Mouse (Mus musculus) c-Kit-positive CD71-positive TER-119-positive erythroid progenitor cells, embryonic 14.5 days (primary cell): Measurements from ENCODE around the gene 4931428F04Rik.
"Not testable (repeated sequence)": the region's sequence is repeated elsewhere in the genome, so short reads cannot be mapped to it uniquely, and the experiment has no call there.

ENCODE experiments used
- DNase-seq: peaks from one replicate; pipeline ENCODE4 v3.0.0-alpha.2; 2013; ENCODE audit warnings: low spot score

4931428F04Rik gene

DNA sequence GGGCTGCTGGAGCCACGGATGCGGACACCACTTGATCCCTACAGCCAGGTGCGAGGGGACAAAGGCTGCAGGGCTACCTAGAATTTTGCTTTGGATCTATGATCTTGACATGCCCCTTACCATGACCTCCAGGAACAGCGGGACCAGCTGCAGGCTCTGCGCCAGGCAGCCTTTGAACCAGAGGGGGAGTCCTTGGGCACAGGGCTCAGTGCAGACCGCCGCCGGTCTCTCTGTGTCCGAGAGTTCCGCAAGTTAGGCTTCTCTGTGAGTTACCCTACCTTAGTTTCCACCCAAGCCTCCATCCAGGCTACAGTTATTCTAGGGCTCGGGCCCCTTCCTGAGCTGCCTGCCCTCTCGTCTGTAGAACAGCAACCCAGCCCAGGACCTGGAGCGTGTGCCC lies 18.0 kb upstream of the 4931428F04Rik start:
- no peak for DNase-seq

DNA sequence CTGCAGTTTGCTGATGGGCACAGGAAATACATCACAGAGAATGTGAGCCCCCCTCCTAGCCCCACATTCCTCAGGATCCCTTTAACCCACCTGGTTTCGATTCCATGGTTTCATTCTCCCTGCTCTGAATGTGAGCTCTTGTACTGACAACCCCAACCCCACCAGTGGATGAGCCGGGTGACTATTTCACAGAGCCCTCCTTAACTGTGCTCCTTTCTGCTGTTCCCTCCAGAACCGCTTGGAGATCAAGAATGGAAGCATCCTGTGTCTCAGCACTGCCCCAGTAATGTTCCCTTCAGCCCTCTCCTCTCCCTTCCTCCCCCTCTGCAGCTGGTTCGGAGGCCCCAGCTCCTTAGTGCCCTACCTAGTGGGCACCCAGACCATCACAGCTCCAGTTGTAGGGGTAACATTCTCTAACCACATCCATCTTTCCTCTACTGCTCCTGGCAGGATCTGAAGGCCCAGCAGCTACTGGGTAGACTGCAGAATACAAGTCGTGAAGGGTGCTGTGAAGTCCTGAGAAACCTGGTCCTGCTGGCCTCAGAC lies 16.6 kb upstream of the 4931428F04Rik start:
- no peak for DNase-seq

DNA sequence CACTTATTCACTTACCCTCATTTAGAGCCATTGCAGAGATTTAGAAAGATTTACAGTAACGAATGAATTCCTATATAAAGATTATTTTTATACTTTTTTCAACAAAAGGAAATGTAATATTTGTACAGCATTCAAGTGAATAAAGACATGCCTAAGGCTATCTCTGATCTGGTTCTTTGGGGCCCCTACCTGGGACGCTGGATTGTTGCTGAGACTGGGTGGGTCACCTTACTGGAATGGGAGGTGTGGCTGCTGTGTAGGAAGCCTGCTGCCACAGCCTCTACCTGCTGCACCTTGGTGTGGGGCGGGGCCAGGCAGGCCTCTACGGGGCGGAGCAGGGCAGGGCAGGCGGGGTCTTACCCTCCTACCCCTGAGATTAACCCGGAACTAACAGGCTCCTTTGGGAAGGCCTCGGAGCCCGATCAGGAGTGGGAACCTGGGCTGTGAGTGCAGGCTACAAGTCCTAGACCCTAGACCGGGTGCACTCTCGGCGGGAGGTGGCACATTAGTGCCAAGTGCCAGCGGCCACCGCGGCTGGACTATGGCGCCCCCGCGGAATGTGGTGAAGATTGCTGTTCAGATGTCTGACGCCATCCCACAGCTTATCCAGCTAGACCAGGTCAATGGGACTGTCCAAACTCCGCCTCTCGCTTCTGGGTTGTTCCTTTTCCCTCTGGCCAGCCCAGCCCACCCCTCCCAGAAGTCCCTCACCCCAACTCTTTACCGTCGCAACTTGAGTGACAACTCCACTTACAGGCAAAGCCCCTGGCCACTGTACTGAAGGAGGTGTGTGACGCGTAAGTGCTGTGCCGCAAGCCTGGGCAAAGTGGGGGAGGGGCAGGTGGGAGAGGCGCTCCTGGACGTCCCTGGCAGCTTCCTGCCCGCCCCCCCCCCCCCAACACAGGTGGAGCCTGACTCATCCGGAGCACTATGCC lies 15.8 kb upstream of the 4931428F04Rik start, which contains the start of gene Elmo3:
Gene Elmo3, plus strand, starts transcription at position 391 of the 935 bp plus-strand sequence.
- no peak for DNase-seq

DNA sequence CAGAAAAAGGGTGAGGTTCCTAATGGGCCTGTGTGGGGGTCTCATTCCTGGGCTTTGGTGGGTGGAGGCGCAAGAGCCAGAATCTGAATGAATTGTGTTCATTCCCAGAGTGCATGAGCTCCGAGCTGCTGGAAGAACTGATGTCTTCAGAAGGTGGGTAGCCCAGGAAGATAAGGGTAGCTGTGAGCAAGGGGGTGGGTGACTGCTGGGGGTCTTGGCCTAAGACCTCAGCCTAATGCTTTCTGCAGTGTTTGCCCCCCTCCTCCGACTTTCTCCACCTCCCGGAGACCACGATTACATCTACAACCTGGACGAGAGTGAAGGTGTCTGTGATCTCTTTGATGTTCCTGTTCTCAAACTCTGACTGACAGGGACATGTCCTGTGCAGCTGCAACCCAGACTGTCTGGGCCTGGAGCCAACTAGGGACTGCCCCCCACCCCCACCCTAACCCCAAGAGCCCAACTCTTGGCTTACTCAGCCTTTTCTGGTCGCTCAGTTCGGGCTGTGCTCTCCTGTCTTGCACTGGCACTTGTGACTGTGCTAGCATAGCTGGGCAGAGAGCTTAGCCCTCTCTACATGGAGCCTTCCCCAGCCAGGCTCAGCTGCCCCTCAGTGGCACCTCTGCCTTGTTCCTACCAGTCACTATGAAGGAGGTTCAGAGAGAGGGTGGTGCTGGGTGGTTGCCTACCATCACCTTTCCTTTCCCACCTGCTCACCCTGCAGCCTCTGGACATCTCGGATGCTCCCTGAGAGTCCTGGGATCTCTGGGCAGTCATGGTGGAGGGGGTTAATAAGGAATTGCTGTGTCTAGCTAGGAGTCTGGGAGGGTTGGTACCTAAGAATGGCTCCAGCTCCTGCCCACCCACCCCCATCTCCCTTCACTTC lies 14.9 kb upstream of the 4931428F04Rik start:
- DNase-seq: no peak

DNA sequence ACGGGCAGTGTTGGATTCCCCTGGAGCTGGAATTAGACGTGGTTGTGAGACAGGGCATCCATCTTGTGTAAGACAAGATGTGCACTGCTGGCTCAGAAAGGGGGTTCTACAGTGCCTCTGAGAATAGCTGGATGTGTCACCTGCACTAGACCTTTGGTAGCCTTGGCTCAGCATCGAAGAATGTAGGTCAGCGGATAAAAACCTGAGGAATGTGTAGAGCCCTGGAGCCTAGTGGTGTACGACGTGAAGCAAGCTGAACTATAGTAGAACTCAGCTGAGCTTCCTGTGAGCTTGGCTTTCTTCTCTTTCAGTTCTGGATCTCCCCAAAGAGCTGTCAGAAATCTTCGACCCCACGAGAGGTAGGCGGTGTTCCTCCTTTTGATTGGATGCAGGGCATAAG lies 14.2 kb upstream of the 4931428F04Rik start:
- DNase-seq: no peak

DNA sequence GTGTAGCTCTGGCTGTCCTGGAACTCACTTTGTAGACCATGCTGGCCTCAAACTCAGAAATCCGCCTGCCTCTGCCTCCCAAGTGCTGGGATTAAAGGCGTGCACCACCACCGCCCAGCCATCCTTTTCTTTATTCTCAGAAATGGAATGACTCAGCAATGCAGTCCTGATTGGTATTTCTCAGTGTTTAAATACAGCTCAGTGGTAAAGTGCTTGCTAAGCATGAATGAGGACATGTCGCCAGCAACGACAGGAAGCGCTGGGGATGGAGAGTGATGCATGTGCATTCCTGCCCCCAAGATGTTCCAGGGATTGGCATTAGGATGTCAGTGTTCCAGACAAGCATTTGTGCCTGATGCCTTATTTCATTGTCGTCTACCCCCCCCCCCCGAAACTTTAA lies 13.7 kb upstream of the 4931428F04Rik start:
- no peak for DNase-seq

DNA sequence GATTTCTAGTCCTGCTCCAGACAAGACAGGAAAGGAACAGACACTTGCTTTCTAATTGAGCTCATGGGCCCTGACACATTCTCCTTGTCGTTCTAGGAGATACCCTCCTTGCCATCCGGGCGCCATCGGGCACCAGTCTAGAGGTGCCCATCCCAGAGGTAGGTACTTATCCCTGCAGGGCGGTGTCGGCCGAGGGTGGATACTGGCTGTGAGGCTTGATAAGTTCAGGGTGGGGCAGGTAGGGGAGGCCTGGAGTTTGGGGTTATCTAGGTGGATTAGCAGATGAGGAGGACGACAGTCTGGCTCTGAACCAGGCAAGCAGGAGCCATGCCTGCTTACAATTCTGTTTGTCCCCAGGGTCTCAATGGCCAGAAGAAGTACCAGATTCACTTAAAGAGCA lies 10.3 kb upstream of the 4931428F04Rik start:
- peak; percentile 90 for DNase-seq

DNA sequence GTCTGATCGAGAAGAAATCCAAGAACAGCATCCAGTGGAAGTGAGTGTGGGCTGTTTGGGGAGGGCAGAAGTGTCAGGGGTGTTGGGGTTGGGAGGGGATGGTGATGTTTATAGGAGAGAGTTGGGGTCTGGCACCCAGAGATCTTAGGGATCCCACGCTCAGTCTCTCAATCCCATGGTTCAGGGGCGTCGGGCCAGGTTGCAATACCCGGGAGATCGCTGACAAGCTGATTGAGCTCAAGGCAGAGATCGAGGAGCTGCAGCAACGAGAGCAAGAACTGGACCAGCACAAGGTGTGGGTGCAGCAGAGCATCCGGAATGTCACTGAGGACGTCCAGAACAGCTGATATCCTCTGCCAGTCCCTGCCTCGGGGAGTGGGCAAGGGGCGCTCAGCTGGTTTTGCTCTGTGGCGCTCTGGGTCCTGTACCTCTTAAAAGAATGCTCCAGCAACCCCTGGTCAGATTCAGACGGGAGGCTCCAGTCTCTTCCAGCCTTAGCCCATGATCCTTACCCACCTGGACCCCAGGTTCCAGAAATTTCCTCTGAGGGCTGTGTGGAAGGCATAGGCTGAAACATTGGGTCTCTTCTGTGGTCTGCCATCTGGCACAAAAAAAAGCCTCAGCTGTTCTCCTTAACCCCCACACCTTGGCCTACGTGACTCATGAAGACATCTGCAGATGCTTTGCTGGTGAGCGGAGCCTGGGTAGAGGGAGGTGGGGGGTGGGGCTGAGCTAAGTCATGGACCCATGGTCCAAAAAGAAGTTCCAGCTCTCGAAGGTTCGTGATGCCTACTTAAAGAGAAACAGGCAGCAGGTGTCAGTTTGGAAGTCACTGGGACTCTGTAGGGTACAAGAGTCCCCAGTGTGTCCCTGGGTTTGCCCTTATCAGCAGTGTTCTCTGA lies 8.9 kb upstream of the 4931428F04Rik start:
- DNase-seq: no peak

DNA sequence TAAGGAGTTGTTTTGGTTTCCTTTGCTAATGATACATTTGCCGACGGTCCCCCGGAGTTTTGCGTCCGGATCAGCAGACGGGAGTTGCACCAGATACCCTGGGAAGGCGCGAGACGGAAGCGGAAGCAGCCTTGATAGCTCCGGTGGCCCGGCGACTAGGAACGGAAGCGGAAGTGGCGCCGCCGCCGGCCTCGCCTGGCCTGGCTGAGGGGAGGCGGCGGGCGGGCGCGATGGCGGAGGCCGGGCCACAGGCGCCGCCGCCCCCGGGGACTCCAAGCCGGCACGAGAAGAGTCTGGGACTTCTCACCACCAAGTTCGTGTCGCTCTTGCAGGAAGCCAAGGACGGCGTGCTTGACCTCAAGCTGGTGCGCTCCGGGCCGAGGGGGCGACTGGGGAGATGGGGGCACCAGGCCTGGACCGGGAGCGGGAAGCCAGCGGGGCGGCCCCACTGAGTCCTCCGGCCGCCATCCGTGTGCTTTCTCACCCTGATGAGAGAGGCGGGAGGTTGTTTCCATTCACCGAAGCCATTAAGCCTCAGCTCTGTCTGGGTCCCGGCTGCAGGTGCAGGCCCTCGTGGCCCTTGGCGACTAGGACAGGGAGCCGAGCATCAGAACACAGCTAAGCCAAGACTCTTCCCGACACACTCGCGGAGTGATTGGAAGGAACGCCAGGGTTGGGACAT lies 8.0 kb upstream of the 4931428F04Rik start, which contains the start of gene E2f4:
Gene E2f4, plus strand, starts transcription at position 153 of the 682 bp plus-strand sequence.
- DNase-seq: peak; percentile 89

DNA sequence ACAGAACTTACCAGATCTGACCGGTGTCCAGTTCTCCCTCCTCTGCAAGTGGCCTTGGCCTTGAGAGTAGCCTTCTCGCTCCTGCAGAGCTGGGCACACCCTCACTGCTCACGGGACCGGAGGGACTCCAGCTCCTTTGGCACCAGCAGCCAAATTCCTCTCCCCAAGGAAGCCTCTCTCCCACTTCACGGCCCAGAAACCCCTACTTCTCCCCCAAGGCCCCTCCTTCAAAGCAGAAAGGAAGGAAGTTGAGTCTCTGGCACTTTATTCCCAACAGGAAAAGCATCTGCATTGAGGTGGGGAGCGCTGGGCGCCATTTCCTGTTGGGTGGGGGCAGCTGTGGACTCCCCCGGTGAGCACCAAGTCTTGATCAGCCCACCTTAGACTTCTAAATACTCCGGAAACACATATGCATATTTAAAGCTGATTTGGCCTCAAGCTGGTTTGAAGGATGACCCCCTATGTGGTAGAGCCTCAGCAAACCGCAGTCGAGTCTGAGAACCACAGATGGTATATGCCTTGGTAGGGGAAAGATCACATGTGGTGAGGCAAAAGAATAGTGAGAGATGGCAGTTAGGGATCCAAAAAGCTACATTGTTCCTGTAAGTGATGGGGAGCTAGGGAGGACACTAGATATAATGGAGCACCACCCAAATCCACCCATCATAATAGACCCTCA lies 6.4 kb upstream of the 4931428F04Rik start, which contains the start of gene Exoc3l:
Gene Exoc3l, minus strand, starts transcription at position 207 of the 679 bp plus-strand sequence.
- DNase-seq: no peak

DNA sequence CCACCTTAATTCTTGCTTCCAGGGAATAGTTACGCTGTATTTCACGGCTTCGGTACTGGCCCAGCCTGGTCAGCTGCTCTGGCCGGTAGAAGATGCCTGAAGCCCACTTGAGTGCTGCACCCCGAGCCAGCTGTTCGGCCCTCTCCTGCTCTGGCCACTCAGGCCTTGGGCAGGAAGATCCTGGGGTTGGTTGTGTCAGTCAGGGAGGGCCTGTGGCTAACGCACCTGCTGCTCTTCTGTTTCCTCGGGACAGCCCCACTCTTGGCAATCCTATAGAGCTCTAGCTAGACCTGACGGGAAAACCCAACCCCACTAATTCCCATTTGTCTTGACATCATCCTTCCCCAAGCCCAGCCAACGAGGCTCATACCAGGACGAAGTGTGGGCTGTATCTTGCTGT lies 5.6 kb upstream of the 4931428F04Rik start:
- DNase-seq: no peak

DNA sequence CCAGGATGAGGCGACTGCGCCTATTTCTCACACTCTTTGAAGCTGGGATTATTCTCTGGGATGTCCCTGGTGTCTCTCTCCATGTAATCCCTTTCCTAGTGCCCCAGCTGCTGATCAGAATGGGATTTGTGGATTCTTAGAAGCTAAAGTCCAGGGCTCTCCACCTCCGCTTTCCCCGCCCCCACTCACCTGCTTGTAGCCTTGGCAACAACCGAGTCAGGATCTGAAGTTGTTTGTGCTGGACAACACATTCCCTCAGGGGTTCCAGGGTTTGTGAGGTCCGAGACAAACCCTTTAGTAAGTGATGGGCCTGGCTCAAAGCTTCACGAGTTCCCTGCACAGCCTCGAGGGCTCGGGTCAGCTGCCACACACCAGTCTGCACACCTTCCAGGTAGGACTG lies 5.1 kb upstream of the 4931428F04Rik start:
- no peak for DNase-seq

DNA sequence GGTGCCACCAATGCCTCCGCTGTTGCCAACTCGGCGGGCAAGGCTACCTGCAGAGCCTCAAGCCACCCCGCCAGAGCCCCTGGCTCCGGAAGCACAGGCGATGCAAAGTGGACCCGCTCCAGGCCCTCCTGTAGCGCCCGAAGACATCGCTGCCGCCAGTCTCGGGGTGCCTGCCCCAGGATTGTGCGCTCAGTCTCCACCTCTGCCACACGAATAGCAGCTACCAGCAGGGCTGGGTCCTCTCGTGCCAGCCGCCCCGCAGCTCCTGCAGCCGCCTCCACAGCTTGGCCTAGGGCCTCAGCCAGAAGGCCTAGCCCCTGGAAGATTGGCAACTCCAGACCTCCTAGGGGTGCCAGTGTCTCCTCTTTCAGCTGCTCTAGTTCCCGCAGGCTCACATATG lies 3.7 kb upstream of the 4931428F04Rik start:
- DNase-seq: no peak

DNA sequence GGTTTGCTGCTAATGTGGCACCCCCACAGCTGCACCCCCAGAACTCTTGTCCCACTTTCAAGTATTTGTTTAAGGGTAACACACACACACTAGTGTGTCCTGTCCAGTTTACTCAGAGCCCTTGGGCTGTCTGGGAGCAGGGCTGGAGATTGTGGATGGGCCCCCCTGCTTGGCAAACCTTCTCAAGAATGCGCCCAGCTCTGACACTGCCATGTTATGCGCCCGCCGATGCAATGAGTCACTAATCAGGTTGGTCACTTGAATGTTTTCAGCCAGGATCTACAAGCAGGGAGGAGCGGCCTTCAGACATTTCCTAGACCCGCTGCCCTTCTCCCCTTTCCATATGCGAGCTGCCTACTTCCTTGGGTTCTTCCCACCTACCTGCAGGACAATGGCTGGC lies 2.8 kb upstream of the 4931428F04Rik start:
- no peak for DNase-seq

DNA sequence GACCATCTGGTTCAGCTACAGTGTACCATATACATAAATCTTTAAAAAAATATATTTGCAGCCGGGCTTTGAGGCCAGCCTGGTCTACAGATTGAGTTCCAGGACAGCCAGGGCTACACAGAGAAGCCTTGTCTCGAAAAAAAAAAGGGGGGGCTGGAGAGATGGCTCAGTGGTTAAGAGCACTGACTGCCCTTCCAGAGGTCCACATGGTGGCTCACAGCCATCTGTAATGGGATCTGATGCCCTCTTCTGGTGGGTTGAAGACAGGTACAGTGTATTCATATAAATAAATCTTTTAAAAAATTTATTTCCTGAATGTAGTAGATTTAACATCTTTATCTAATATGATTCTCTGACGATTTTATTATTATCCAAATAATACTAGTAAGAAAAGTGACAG lies 2.1 kb upstream of the 4931428F04Rik start:
- not testable (repeated sequence) for DNase-seq

DNA sequence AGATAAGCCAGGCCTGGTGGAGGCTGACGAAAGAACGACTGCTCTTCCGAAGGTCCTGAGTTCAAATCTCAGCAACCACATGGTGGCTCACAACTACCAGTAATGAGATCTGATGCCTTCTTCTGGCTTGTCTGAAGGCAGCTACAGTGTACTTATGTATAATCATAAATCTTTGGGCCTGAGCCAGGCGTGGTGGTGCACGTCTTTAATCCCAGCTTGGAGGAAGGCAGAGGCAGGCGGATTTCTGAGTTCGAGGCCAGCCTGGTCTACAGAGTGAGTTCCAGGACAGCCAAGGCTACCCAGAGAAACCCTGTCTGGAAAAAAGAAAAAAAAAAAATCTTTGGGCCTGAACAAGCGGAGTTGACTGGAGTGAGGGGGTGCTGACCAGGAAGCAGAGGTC lies 1.7 kb upstream of the 4931428F04Rik start:
- DNase-seq: not testable (repeated sequence)

DNA sequence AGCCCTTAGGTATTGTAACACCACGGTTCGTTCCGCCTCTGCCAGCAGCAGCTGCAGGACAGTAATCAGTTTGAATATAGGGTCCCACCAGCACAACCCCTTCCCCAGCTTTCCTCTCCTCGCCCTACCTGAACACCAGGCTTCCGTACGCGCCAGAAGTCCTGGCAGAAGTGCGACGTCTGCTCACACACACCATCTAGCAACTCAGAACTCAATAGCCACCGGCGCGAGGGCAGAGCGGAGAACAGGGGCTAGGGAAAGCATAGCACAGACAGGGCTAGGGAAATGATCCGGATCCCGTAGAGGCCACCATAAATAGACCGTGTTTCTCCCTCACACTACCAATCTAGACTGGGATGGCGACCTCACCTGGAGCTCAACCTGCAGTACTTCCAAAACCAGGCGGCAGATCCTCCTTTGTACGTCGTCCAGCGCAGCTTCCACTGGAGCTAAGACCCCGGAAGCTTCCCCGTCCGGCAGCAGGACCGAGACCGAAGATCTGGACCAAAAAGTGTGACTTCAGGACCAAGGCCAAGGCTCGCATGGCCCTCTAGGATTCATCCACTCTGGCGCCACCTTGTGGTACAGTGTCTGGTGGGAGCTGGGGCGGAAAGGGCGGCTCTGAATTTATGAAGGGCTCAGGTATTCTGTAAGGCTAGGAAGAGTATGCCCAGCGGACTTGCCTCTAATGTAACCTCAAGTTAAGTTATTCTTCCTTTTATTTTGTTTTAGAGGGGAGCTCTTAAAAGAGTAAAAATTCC lies 1.1 kb upstream of the 4931428F04Rik start:
- DNase-seq: peak; percentile 90

DNA sequence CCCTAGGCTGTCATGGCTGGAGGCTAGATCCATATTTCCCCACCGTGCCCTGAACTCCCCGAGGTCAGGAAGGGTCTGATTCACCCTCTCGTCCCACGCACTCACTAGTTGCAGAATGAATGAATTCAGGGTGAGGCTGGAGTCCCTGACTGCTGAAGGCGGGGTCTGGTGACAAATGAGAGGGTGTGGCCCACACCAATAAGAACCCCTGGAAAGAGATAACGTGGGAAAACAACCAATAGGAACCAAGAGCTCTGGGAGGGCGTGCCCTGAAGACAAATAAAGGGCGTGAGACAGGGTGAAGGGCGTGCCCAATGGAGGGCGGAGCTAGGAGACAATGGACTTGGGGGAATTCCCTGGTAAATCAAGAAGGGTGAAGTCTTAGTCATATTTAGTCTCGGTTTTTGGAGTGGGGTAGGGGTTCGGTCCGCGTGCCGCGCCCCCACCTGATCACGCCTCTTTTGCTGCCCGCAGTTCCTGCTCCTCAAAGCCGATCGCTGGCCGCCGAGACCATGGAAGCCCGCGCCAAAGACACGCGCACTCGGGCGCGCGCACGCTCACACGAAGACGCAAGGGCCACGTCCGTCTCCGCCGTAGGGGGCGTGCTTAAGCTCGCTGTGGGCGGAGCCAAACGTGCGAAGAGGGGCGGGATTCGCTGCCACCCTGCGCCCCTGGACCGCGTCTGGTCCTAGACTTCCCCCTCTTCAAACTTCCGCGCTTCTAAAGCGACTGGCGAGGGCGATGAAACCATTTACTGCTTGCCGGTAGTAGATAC lies 519 bp downstream of the 4931428F04Rik start:
- DNase-seq: peak; percentile 85
